Mouse (Mus musculus): ENCODE measurements around the gene Tbx10. TPM values are rescaled to one million over a fixed set of nuclear protein-coding genes. Genes with fewer than 3 reads are reported as not detected.

The Tbx10 gene
- polyA plus RNA-seq, 1 experiment from 2014 or later = not detected

DNA sequence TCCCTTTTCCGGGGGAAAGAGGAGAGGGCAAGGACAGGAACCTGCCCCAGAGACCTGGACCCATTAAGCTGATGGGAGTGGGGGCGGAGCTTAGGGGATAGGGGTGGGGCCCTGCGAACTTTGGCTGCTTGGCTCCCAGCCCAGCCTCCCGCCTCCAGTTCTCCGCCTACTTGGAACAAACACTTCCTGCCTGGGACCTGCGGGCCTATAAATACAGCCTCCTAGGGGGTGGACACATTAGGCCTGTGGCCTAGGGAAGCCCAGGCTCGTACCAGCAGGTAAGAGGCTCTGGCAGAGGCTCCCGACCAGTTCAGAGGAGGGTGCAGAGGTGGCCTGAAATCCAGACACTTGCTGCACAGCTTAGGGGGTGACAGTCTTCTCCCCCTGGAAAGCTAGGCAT is 6.2 kb upstream of the Tbx10 start, which contains the start of gene Acy3:
Gene Acy3 (plus strand): TSS at position 237 of the 400 bp plus-strand sequence.
- Histone ChIP-seq H3K36me3 (ENCODE audit: control insufficient read depth, insufficient read depth) (no peaks in the 10 kb centered on the region), H3K4me3 (replicated peaks; ENCODE audit: low read length) (no peak within 1 kb of the TSS), H3K4me1 (replicated peaks; ENCODE audit: control insufficient read depth, insufficient read depth, low read length) (no peaks in the 10 kb centered on the region), H3K27ac (ENCODE audit: low read length) (no peak within 1 kb of the TSS), H3K27me3 (replicated peaks; ENCODE audit: control insufficient read depth, insufficient read depth, low read length) (no peaks in the 10 kb centered on the region), H3K9ac (replicated peaks; ENCODE audit: low read depth, low read length) (no peak within 1 kb of the TSS), H3K4me2 (ENCODE audit: low read length) (no peak within 1 kb of the TSS), H3K9me3 (ENCODE audit: control insufficient read depth, low read length) (no peaks in the 10 kb centered on the region)
- WGBS = 10% methylated on average over 8 of the region's 8 CpGs
- no peak for ATAC-seq

DNA sequence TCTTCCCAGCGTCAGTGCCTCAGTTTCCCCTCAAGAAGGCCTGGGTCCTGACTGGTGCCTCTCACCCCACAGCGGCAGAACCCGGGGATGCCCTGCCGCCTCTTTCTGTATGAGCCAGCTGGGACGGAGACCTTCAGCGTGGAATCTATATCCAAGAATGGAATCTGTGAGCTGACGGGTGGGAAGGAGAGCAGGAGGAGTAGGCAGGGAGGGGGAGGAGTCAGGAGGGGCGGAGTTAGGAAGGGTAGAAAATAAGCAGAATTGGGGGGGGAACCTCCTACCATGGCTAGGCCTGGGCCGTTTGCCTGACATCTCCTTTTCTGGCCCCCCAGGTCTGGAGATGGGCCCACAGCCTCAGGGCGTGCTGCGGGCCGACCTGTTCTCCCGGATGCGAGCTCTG is 4.5 kb upstream of the Tbx10 start:
- 86% methylated on average over 14 of the region's 14 CpGs for WGBS
- H3K9me3 ChIP-seq (ENCODE audit: control insufficient read depth, low read length) = no peaks in the 10 kb centered on the region
- ATAC-seq = no peak

DNA sequence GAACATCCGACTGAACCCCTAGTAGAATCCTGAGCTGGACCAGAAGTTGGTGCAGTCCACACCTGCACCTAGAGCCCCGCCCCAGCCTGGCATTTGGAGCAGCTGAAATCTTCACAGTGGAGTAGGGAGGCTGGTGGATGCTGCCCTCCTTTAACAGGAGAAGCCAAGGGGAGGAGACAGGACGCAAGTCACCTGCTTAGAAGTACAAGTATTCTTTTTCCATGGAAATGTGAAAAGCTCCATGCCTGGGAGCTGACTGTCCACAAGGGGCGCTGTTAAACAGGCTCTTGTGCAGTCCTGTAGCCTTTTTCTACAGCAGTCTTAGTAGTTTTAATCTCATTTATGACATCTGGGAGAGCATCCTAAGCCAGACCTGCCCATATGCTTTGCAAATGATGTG is 3.8 kb upstream of the Tbx10 start:
- ATAC-seq = no peak
- H3K27me3 ChIP-seq (replicated peaks; ENCODE audit: control insufficient read depth, insufficient read depth, low read length) = no peaks in the 10 kb centered on the region
- no peaks in the 10 kb centered on the region for H3K36me3 ChIP-seq (ENCODE audit: control insufficient read depth, insufficient read depth)
- WGBS = 86% methylated on average over 4 of the region's 4 CpGs
- no peak overlapping the region for H3K9ac ChIP-seq (replicated peaks; ENCODE audit: low read depth, low read length)
- H3K27ac ChIP-seq (ENCODE audit: low read length) = no peak overlapping the region
- H3K4me3 ChIP-seq (replicated peaks; ENCODE audit: low read length) = no peak overlapping the region
- no peaks in the 10 kb centered on the region for H3K9me3 ChIP-seq (ENCODE audit: control insufficient read depth, low read length)
- no peak overlapping the region for H3K4me2 ChIP-seq (ENCODE audit: low read length)
- no peaks in the 10 kb centered on the region for H3K4me1 ChIP-seq (replicated peaks; ENCODE audit: control insufficient read depth, insufficient read depth, low read length)

More for the DNA sequence above, 4.5 kb upstream of the Tbx10 start:
- Histone ChIP-seq H3K4me2 (ENCODE audit: low read length) (no peak overlapping the region), H3K27me3 (replicated peaks; ENCODE audit: control insufficient read depth, insufficient read depth, low read length) (no peaks in the 10 kb centered on the region), H3K36me3 (ENCODE audit: control insufficient read depth, insufficient read depth) (no peaks in the 10 kb centered on the region), H3K27ac (ENCODE audit: low read length) (no peak overlapping the region), H3K9ac (replicated peaks; ENCODE audit: low read depth, low read length) (no peak overlapping the region), H3K4me3 (replicated peaks; ENCODE audit: low read length) (no peak overlapping the region), H3K4me1 (replicated peaks; ENCODE audit: control insufficient read depth, insufficient read depth, low read length) (no peaks in the 10 kb centered on the region)

DNA sequence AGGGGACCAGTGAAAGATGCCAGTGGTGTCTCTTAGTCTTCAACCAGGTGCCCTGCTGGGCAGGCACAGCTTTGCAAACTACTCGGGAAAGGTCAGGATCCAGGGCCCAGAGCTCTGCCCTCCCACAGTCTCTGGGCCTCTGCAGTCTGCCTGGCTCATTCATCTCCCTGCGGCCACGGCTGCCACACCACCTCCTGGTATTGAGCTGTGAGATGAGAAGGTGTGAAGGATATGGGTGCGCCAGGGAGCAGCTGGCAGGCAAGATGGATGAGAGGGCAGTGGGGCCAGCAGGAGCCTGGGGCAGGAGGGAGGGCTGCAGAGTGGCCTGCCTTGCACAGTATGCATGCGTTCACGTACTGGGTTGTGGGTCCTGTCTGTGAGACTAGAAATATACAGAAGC is 1.7 kb upstream of the Tbx10 start:
- ATAC-seq = no peak
- Histone ChIP-seq H3K9me3 (ENCODE audit: control insufficient read depth, low read length) (no peaks in the 10 kb centered on the region), H3K4me3 (replicated peaks; ENCODE audit: low read length) (no peak overlapping the region), H3K4me2 (ENCODE audit: low read length) (no peak overlapping the region), H3K36me3 (ENCODE audit: control insufficient read depth, insufficient read depth) (no peaks in the 10 kb centered on the region), H3K27me3 (replicated peaks; ENCODE audit: control insufficient read depth, insufficient read depth, low read length) (no peaks in the 10 kb centered on the region), H3K9ac (replicated peaks; ENCODE audit: low read depth, low read length) (no peak overlapping the region), H3K4me1 (replicated peaks; ENCODE audit: control insufficient read depth, insufficient read depth, low read length) (no peaks in the 10 kb centered on the region), H3K27ac (ENCODE audit: low read length) (no peak overlapping the region)
- WGBS = 73% methylated on average over 6 of the region's 6 CpGs

DNA sequence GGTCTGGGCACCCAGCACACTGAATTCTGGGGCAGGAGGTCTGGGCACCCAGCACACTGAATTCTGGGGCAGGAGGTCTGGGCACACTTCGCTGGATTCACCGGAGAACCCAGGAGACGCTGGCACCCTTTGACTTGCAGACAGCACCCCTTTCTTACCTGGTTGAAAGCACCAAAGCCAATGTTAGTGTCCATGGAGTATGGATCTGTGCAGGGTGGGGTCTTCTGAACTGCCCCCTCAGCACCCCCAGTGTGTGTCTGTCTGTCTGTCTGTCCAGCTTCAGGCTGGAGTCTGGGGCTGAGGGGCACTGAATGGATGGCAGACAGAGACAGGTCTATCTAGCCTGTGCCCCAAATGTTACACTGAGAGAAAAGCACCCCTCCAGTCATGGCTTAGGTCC is 990 bp upstream of the Tbx10 start:
- H3K27ac ChIP-seq (ENCODE audit: low read length) = no peak overlapping the region
- 97% methylated on average over 3 of the region's 3 CpGs for WGBS
- H3K27me3 ChIP-seq (replicated peaks; ENCODE audit: control insufficient read depth, insufficient read depth, low read length) = no peaks in the 10 kb centered on the region
- no peaks in the 10 kb centered on the region for H3K36me3 ChIP-seq (ENCODE audit: control insufficient read depth, insufficient read depth)
- no peaks in the 10 kb centered on the region for H3K4me1 ChIP-seq (replicated peaks; ENCODE audit: control insufficient read depth, insufficient read depth, low read length)
- no peak overlapping the region for H3K4me2 ChIP-seq (ENCODE audit: low read length)
- no peaks in the 10 kb centered on the region for H3K9me3 ChIP-seq (ENCODE audit: control insufficient read depth, low read length)
- no peak overlapping the region for H3K4me3 ChIP-seq (replicated peaks; ENCODE audit: low read length)
- ATAC-seq = no peak
- H3K9ac ChIP-seq (replicated peaks; ENCODE audit: low read depth, low read length) = no peak overlapping the region

DNA sequence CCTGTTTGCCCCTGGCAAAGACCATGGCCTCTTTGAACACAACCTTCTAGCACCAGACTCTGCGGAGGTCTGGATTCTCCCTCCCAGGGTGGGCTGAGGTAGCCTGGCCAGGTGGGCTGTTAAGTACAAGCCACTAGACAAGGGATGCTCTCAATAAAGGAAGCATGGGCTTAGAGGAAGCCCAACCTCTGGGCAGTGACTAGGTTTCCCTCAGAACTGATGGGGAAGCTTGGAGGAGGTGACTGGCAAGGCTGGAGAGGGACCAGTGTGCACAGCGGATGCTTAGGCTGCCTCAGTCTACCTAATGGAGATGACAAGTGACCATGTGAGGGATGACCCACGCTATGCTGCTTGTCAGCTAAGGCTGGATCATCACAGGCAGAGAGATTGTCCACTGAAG is 586 bp upstream of the Tbx10 start:
- no peak overlapping the region for H3K9ac ChIP-seq (replicated peaks; ENCODE audit: low read depth, low read length)
- WGBS = 82% methylated on average over 3 of the region's 3 CpGs
- H3K36me3 ChIP-seq (ENCODE audit: control insufficient read depth, insufficient read depth) = no peaks in the 10 kb centered on the region
- no peak overlapping the region for H3K4me2 ChIP-seq (ENCODE audit: low read length)
- ATAC-seq = no peak
- H3K4me1 ChIP-seq (replicated peaks; ENCODE audit: control insufficient read depth, insufficient read depth, low read length) = no peaks in the 10 kb centered on the region
- H3K27me3 ChIP-seq (replicated peaks; ENCODE audit: control insufficient read depth, insufficient read depth, low read length) = no peaks in the 10 kb centered on the region
- H3K27ac ChIP-seq (ENCODE audit: low read length) = no peak overlapping the region
- H3K9me3 ChIP-seq (ENCODE audit: control insufficient read depth, low read length) = no peaks in the 10 kb centered on the region
- no peak overlapping the region for H3K4me3 ChIP-seq (replicated peaks; ENCODE audit: low read length)

DNA sequence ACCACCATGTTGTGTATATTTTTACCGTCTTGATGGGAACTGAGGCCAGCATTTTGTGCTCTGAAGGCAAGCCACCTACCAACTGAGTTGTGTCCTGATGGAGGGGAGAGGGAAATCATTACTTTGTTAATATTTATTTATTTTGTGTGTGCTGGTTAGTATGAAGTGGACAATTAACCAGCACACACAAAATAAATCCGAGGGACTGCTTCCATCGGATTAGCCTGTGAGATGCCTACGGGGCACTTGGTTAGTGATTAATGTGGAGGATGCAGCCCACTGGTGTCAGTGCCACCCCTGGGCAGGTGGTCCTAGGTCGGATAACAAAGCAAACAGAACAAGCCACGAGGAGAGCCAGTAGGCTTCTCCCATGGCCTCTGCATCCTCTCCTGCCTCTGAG is 2.4 kb downstream of the Tbx10 start:
- H3K4me2 ChIP-seq (ENCODE audit: low read length) = no peak overlapping the region
- no peaks in the 10 kb centered on the region for H3K36me3 ChIP-seq (ENCODE audit: control insufficient read depth, insufficient read depth)
- H3K27ac ChIP-seq (ENCODE audit: low read length) = no peak overlapping the region
- no peak for ATAC-seq
- no peak overlapping the region for H3K4me3 ChIP-seq (replicated peaks; ENCODE audit: low read length)
- H3K9me3 ChIP-seq (ENCODE audit: control insufficient read depth, low read length) = no peaks in the 10 kb centered on the region
- H3K27me3 ChIP-seq (replicated peaks; ENCODE audit: control insufficient read depth, insufficient read depth, low read length) = no peaks in the 10 kb centered on the region
- peaks cover 5% of the 10 kb centered on the region for H3K4me1 ChIP-seq (replicated peaks; ENCODE audit: control insufficient read depth, insufficient read depth, low read length)
- no peak overlapping the region for H3K9ac ChIP-seq (replicated peaks; ENCODE audit: low read depth, low read length)
- 68% methylated on average over 6 of the region's 6 CpGs for WGBS

DNA sequence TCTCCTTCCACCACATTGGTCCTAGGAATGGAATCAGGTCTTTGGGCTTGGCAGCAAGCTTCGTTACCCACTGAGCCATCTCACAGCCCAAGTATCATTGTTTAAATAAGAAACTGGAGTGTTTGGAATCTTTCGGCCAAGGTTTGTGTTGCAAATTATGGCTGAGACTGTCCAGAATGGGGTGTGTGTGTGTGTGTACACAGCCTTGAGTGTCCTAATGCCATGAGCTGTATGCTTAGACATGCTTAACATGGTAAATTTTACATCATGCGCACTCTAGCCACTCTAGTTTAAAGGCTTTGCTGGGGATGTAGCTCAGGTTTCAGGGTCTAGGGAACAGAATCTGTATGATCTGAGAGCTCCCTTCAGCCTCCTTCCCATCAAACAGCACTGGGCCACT is 3.0 kb downstream of the Tbx10 start:
- Histone ChIP-seq H3K9ac (replicated peaks; ENCODE audit: low read depth, low read length) (no peak overlapping the region), H3K4me1 (replicated peaks; ENCODE audit: control insufficient read depth, insufficient read depth, low read length) (peaks cover 6% of the 10 kb centered on the region), H3K27ac (ENCODE audit: low read length) (no peak overlapping the region), H3K4me2 (ENCODE audit: low read length) (no peak overlapping the region), H3K9me3 (ENCODE audit: control insufficient read depth, low read length) (no peaks in the 10 kb centered on the region), H3K36me3 (ENCODE audit: control insufficient read depth, insufficient read depth) (no peaks in the 10 kb centered on the region), H3K4me3 (replicated peaks; ENCODE audit: low read length) (no peak overlapping the region), H3K27me3 (replicated peaks; ENCODE audit: control insufficient read depth, insufficient read depth, low read length) (no peaks in the 10 kb centered on the region)
- no peak for ATAC-seq
- WGBS = 89% methylated on average over 3 of the region's 3 CpGs

DNA sequence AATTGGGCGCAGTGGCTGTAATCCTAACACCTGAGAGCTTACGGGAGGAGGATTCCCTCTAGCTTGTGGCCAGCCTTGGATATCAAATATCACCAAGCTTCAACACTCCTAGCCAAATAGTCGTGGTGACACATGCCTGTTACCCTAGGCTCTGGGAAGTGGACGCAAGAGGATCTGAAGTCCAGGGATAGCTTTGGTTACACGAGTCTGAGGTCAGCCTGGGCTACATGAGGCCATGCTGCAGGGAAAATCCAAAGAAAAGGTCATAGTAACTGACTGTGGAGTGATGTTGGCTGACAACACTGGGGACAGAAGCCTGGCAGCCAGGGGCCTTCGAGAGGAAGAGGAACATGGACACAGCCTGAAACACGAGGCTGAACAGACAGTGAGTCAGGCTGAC is 3.6 kb downstream of the Tbx10 start:
- H3K27ac ChIP-seq (ENCODE audit: low read length) = no peak overlapping the region
- H3K9ac ChIP-seq (replicated peaks; ENCODE audit: low read depth, low read length) = no peak overlapping the region
- ATAC-seq = no peak
- WGBS = 74% methylated on average over 7 of the region's 7 CpGs
- no peaks in the 10 kb centered on the region for H3K27me3 ChIP-seq (replicated peaks; ENCODE audit: control insufficient read depth, insufficient read depth, low read length)
- no peak overlapping the region for H3K4me2 ChIP-seq (ENCODE audit: low read length)
- peaks cover 8% of the 10 kb centered on the region for H3K4me1 ChIP-seq (replicated peaks; ENCODE audit: control insufficient read depth, insufficient read depth, low read length)
- no peaks in the 10 kb centered on the region for H3K9me3 ChIP-seq (ENCODE audit: control insufficient read depth, low read length)
- H3K4me3 ChIP-seq (replicated peaks; ENCODE audit: low read length) = no peak overlapping the region
- no peaks in the 10 kb centered on the region for H3K36me3 ChIP-seq (ENCODE audit: control insufficient read depth, insufficient read depth)

DNA sequence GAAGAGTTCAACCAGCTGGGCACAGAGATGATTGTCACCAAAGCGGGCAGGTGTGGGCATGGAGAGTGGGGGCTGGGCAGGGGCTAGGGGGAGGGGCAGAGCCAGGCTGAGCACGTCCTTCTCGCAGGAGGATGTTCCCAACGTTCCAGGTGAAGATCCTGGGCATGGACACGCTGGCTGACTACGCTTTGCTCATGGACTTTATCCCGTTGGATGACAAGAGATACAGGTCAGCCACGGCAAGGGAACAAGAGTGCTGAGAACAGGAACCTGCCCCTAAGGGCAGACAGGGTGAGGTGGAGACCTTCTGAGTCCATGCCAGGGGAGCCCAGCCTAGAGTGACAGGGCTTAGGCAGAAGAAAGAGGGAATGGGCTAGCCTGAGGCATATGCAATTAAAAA is 4.2 kb downstream of the Tbx10 start:
- ATAC-seq = no peak
- Histone ChIP-seq H3K9me3 (ENCODE audit: control insufficient read depth, low read length) (no peaks in the 10 kb centered on the region), H3K36me3 (ENCODE audit: control insufficient read depth, insufficient read depth) (no peaks in the 10 kb centered on the region), H3K4me1 (replicated peaks; ENCODE audit: control insufficient read depth, insufficient read depth, low read length) (peaks cover 13% of the 10 kb centered on the region), H3K27ac (ENCODE audit: low read length) (no peak overlapping the region), H3K4me3 (replicated peaks; ENCODE audit: low read length) (no peak overlapping the region), H3K27me3 (replicated peaks; ENCODE audit: control insufficient read depth, insufficient read depth, low read length) (no peaks in the 10 kb centered on the region), H3K4me2 (ENCODE audit: low read length) (no peak overlapping the region), H3K9ac (replicated peaks; ENCODE audit: low read depth, low read length) (no peak overlapping the region)
- 81% methylated on average over 8 of the region's 8 CpGs for WGBS
